Comparison of ENCODE assay signal across 8 mouse cellular contexts in genomic region chr12:69537243-69537674, GRCm38 (mm10). TPM values are rescaled to one million over a fixed set of nuclear protein-coding genes. Genes with fewer than 3 reads are reported as not detected.
DNase-seq lines count a peak whose midpoint lies in the region; ATAC-seq lines count a peak whose summit lies in the region.

No protein-coding gene starts in this region.

- intact Hi-C loops in heart, postnatal 25 days (cut with DNase I) = no loop called here

- H3K9ac ChIP-seq in hindbrain, embryonic 15.5 days = no peak overlapping the region
- no peak overlapping the region for H3K9ac ChIP-seq in limb, embryonic 12.5 days (replicated peaks)
- H3K9ac ChIP-seq in midbrain, embryonic 11.5 days (ENCODE audit: low read length) = peak overlapping the region; percentile 9; the same call in 1 of the 2 replicates

- DNase-seq in heart, adult 11 months = peak; percentile 95
- no peak for DNase-seq in heart, postnatal 25 days (ENCODE audit: low spot score)
- peak; percentile 34 for DNase-seq in c-Kit-positive CD71-negative TER-119-negative erythroid progenitor cells, embryonic 14.5 days (ENCODE audit: low read depth)
- peak; percentile 55 for DNase-seq in forelimb bud, embryonic 11.5 days (ENCODE audit: low read depth, low spot score)
- DNase-seq in midbrain, embryonic 11.5 days (ENCODE audit: low spot score, missing footprints) = peak; percentile 90
- DNase-seq in natural killer cell, adult 2 months (ENCODE audit: low spot score in 2 of 2) = no peak

- H3K27me3 ChIP-seq in hindbrain, embryonic 15.5 days = no peaks in the 10 kb centered on the region
- H3K27me3 ChIP-seq in limb, embryonic 12.5 days = no peaks in the 10 kb centered on the region
- H3K27me3 ChIP-seq in midbrain, embryonic 11.5 days (ENCODE audit: control insufficient read depth, insufficient read depth, low read length) = no peaks in the 10 kb centered on the region

- H3K4me2 ChIP-seq in hindbrain, embryonic 15.5 days = 0 out of 2 replicates have a peak overlapping the region, but pooled peaks have one; percentile 19
- peak overlapping the region; percentile 42 for H3K4me2 ChIP-seq in limb, embryonic 12.5 days
- H3K4me2 ChIP-seq in midbrain, embryonic 11.5 days = peak overlapping the region; percentile 4; the same call in 1 of the 2 replicates

- H3K4me1 ChIP-seq in hindbrain, embryonic 15.5 days (replicated peaks) = peaks cover 19% of the 10 kb centered on the region
- H3K4me1 ChIP-seq in limb, embryonic 12.5 days (replicated peaks) = peaks cover 35% of the 10 kb centered on the region
- peaks cover 6% of the 10 kb centered on the region; the same call in 1 of the 2 replicates for H3K4me1 ChIP-seq in midbrain, embryonic 11.5 days (ENCODE audit: control insufficient read depth, insufficient read depth, low read length)

- H3K9me3 ChIP-seq in hindbrain, embryonic 15.5 days = no peaks in the 10 kb centered on the region
- no peaks in the 10 kb centered on the region for H3K9me3 ChIP-seq in limb, embryonic 12.5 days
- H3K9me3 ChIP-seq in midbrain, embryonic 11.5 days (ENCODE audit: control insufficient read depth, low read length) = no peaks in the 10 kb centered on the region

- H3K27ac ChIP-seq in hindbrain, embryonic 15.5 days (replicated peaks) = peak overlapping the region; percentile 76
- peak overlapping the region; percentile 86 for H3K27ac ChIP-seq in limb, embryonic 12.5 days
- H3K27ac ChIP-seq in midbrain, embryonic 11.5 days (ENCODE audit: low read depth, low read length) = peak overlapping the region; percentile 10; the same call in 1 of the 2 replicates

- no peak overlapping the region for H3K4me3 ChIP-seq in hindbrain, embryonic 15.5 days
- no peak overlapping the region for H3K4me3 ChIP-seq in limb, embryonic 12.5 days (replicated peaks)
- no peak overlapping the region for H3K4me3 ChIP-seq in midbrain, embryonic 11.5 days (ENCODE audit: low read depth, low read length)

- ATAC-seq in hindbrain, embryonic 15.5 days (ENCODE audit: low FRiP score, low read depth) = peak; percentile 66; the same call in 1 of the 2 replicates
- ATAC-seq in limb, embryonic 12.5 days (ENCODE audit: insufficient number of reproducible peaks, insufficient read depth, low FRiP score, low TSS enrichment, low read depth) = no peak
- ATAC-seq in midbrain, embryonic 11.5 days (ENCODE audit: low FRiP score) = peak; percentile 49; the same call in 1 of the 2 replicates

- no peaks in the 10 kb centered on the region for H3K36me3 ChIP-seq in hindbrain, embryonic 15.5 days
- H3K36me3 ChIP-seq in limb, embryonic 12.5 days = no peaks in the 10 kb centered on the region
- H3K36me3 ChIP-seq in midbrain, embryonic 11.5 days (ENCODE audit: control insufficient read depth, insufficient read depth, low read length) = no peaks in the 10 kb centered on the region

- WGBS in hindbrain, embryonic 15.5 days = 23% methylated on average over 10 of the region's 10 CpGs
- 26% methylated on average over 10 of the region's 10 CpGs for WGBS in limb, embryonic 12.5 days
- 34% methylated on average over 10 of the region's 10 CpGs for WGBS in midbrain, embryonic 11.5 days

RNA-seq across cellular contexts. Expression of gene Vcpkmt, which starts 45.6 kb away (rescaled TPM):
- total RNA-seq in heart, postnatal 25 days (2021) = 1 to 10 TPM; 3.4 to 4.1 TPM
- 24.8 and 25.3 TPM in 2 replicates for polyA plus RNA-seq in hindbrain, embryonic 15.5 days (2015; fragmentation: Nextera tagmentation; extraction: Ambion mirVana)
- 32.1 and 38.2 TPM in 2 replicates for polyA plus RNA-seq in limb, embryonic 12.5 days (2016; fragmentation: Nextera tagmentation; extraction: Ambion mirVana)
- polyA plus RNA-seq in midbrain, embryonic 11.5 days (2014; fragmentation: Nextera tagmentation; extraction: Ambion mirVana) = 16.4 and 17.8 TPM in 2 replicates

Comparison
In these comparisons a context has a peak if more than half of its experiments do, and no peak if none do; other contexts are left out.
1. DNase-seq: peak in heart, adult 11 months (single experiment), c-Kit-positive CD71-negative TER-119-negative erythroid progenitor cells, embryonic 14.5 days (single experiment), forelimb bud, embryonic 11.5 days (single experiment) and midbrain, embryonic 11.5 days (single experiment); none in heart, postnatal 25 days (single experiment) and natural killer cell, adult 2 months (0 of 2).
2. H3K27ac ChIP-seq: peak in every context shown above with its lines; median percentile 86 in limb, embryonic 12.5 days; 76 in hindbrain, embryonic 15.5 days; 10 in midbrain, embryonic 11.5 days.
3. Peak in every context shown above with its lines, with median percentiles within 50 percentile points of each other: H3K4me2 ChIP-seq.